Mouse (Mus musculus) erythroid progenitor cell, adult 5-6 weeks (primary cell): ENCODE results near the gene Dcpp2. TPM values are rescaled to one million over a fixed set of nuclear protein-coding genes. Genes with fewer than 3 reads are reported as not detected.
"Not testable (repeated sequence)": the region's sequence is repeated elsewhere in the genome, so short reads cannot be mapped to it uniquely, and the experiment has no call there.

Experiments
- ATAC-seq: replicated peaks from 2 replicates; pipeline ENCODE4 v1.8.0; 2016; ENCODE audit warnings: moderate number of reproducible peaks, mild to moderate bottlenecking, moderate TSS enrichment, inconsistent platforms; ENCODE audit not compliant: poor library complexity, low FRiP score, severe bottlenecking
- total RNA-seq, 2 experiments: library from RNA; stranded (forward) in 1 of 2; stranded (reverse) in 1 of 2; fragments of 150-400 nt in 1 of 2; fragments of 186-747, 209-891 nt in 1 of 2; gene quantifications; 2 replicates each; pipeline versions ENCODE4 v1.2.3 to v1.2.4; 2015 to 2017; ENCODE audit warnings: low replicate concordance in 2 of 2

The Dcpp2 gene
- total RNA-seq, 2 experiments from 2014 or later = not detected

DNA sequence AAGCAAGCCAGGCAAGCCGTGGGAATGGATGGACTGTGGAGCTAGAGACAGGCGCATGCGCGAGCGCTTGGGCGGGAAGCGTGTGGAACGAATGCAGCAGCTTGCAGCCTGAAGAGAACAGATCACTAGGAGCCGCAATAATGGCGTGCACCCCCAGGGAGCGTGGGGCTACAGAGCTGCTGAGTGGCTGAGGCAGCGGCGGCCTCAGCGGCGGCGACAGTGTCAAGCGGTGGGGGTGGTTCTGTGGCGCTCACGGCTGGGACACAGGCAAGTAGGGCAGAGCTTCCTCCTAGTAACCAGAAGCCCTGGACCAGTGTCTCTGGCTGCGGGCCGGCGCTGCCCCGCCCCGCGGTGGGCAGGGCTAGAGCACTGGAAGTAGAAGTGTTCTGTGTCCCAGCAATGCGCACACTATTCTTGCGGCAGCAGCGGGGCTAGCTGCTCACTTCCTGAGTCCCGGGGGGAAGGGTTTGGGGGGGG, 43.9 kb downstream of the Dcpp2 start:
- ATAC-seq = peak; percentile 86

DNA sequence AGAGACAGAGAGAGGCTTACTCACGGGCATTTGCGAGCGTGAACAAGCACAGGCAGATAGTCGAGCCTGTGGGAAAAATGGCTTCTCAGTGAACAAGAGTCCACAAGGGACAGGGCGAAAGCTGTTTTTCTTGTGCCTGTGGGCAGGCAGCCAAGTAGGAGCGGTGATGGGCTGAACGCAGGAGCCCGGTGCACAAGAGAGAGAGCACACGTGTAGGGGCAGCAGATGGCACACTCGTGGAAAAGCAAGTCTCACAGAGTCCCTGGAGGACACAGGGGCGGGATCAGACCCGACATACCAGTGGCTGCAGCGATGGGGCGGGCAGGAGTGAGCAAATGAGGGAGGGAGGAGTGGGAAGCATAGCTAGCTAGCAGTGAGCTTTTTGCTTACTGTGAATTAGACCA, 44.4 kb downstream of the Dcpp2 start:
- 0 out of 2 replicates have a peak, but pooled peaks have one; percentile 21 for ATAC-seq

GRCm38 (mm10) chr17:23931157-23931556, 50.5 kb downstream of the Dcpp2 start:
- ATAC-seq = no peak

DNA sequence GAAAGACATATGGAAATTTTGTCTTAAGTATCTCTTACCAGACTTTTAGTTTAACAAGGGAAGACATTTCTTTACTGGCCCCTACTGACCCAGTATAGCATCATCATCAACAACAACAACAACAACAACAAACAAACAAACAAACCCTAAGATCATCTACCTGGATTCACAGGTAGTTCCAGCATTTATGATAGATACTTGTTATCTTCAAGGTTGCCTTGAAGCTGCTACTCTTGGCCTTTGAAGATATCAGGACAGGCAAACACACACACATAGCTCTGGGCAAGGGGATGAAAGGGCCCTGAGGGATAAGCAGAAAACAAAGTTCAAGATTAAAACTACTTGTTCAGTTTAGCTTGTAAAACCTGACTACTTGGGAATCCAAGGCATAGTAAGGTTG, 60.7 kb downstream of the Dcpp2 start, which contains the start of gene Sbp:
Gene Sbp (plus strand): TSS at position 301 of the 400 bp plus-strand sequence.
- no peak for ATAC-seq

- ATAC-seq = not testable (repeated sequence)
These were observed 66.8 kb downstream of the Dcpp2 start for GRCm38 (mm10) chr17:23947486-23947885.

DNA sequence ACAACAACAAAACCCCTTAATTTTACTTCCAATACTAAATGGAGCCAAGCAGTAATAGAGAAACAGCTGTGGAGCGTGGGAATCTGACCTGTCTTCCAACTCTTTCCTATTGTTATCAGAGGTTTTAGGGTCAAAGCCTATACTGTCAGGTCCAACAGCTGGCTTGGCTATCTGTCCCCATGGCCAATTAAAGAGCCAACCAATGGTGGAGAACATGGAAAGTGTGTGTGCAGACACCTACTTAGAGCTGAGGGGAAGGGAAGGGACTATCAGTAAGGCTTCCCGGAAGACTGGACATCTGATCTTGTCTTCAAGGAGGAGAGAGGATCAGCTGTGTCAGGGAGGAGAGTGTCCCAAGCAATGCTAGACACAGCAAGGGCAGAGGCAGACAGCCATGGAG, 68.4 kb downstream of the Dcpp2 start:
- no peak for ATAC-seq

Other genes with a start within 250 kb of the Dcpp2 start
- 4.6 and 7.9 TPM in 2 replicates for gene Mmp25, start 235.6 kb upstream of the Dcpp2 start, total RNA-seq (2015; ENCODE audit: low replicate concordance)
- 1.3 and 1.5 TPM in 2 replicates for gene Mmp25, start 235.6 kb upstream of the Dcpp2 start, total RNA-seq (2017; ENCODE audit: low replicate concordance)
- gene Bicdl2, start 220.4 kb upstream of the Dcpp2 start, total RNA-seq (2015; ENCODE audit: low replicate concordance) = not detected in 2 replicates
- not detected in 2 replicates for gene Bicdl2, start 220.4 kb upstream of the Dcpp2 start, total RNA-seq (2017; ENCODE audit: low replicate concordance)
- gene Hcfc1r1, start 207.3 kb upstream of the Dcpp2 start, total RNA-seq (2015; ENCODE audit: low replicate concordance) = 6.3 and 15.9 TPM in 2 replicates
- 8.6 and 11.0 TPM in 2 replicates for gene Hcfc1r1, start 207.3 kb upstream of the Dcpp2 start, total RNA-seq (2017; ENCODE audit: low replicate concordance)
- gene Thoc6, start 207.0 kb upstream of the Dcpp2 start, total RNA-seq (2015; ENCODE audit: low replicate concordance) = 11.3 and 11.9 TPM in 2 replicates
- 3.5 and 4.0 TPM in 2 replicates for gene Thoc6, start 207.0 kb upstream of the Dcpp2 start, total RNA-seq (2017; ENCODE audit: low replicate concordance)
- gene Tnfrsf12a, start 203.4 kb upstream of the Dcpp2 start, total RNA-seq (2015; ENCODE audit: low replicate concordance) = 5.0 TPM in 1 of 2 replicates, not detected in the other
- gene Tnfrsf12a, start 203.4 kb upstream of the Dcpp2 start, total RNA-seq (2017; ENCODE audit: low replicate concordance) = 6.1 TPM in 1 of 2 replicates, not detected in the other
- gene Cldn6, start 201.6 kb upstream of the Dcpp2 start, total RNA-seq (2015; ENCODE audit: low replicate concordance) = not detected in 2 replicates
- not detected in 2 replicates for gene Cldn6, start 201.6 kb upstream of the Dcpp2 start, total RNA-seq (2017; ENCODE audit: low replicate concordance)
- not detected in 2 replicates for gene Cldn9, start 196.9 kb upstream of the Dcpp2 start, total RNA-seq (2015; ENCODE audit: low replicate concordance)
- gene Cldn9, start 196.9 kb upstream of the Dcpp2 start, total RNA-seq (2017; ENCODE audit: low replicate concordance) = not detected in 2 replicates
- not detected in 2 replicates for gene 1520401A03Rik, start 158.1 kb upstream of the Dcpp2 start, total RNA-seq (2015; ENCODE audit: low replicate concordance)
- gene 1520401A03Rik, start 158.1 kb upstream of the Dcpp2 start, total RNA-seq (2017; ENCODE audit: low replicate concordance) = not detected in 2 replicates
- 50.3 and 81.4 TPM in 2 replicates for gene Pkmyt1, start 154.5 kb upstream of the Dcpp2 start, total RNA-seq (2015; ENCODE audit: low replicate concordance)
- 30.7 and 39.9 TPM in 2 replicates for gene Pkmyt1, start 154.5 kb upstream of the Dcpp2 start, total RNA-seq (2017; ENCODE audit: low replicate concordance)
- 1.4 and 10.1 TPM in 2 replicates for gene Paqr4, start 140.0 kb upstream of the Dcpp2 start, total RNA-seq (2015; ENCODE audit: low replicate concordance)
- 7.5 and 11.2 TPM in 2 replicates for gene Paqr4, start 140.0 kb upstream of the Dcpp2 start, total RNA-seq (2017; ENCODE audit: low replicate concordance)
- gene Kremen2, start 135.0 kb upstream of the Dcpp2 start, total RNA-seq (2015; ENCODE audit: low replicate concordance) = not detected in 2 replicates
- not detected in 2 replicates for gene Kremen2, start 135.0 kb upstream of the Dcpp2 start, total RNA-seq (2017; ENCODE audit: low replicate concordance)
- gene Flywch1, start 109.3 kb upstream of the Dcpp2 start, total RNA-seq (2015; ENCODE audit: low replicate concordance) = 2.1 and 2.9 TPM in 2 replicates
- gene Flywch1, start 109.3 kb upstream of the Dcpp2 start, total RNA-seq (2017; ENCODE audit: low replicate concordance) = 3.4 and 14.2 TPM in 2 replicates
- gene Flywch2, start 94.8 kb upstream of the Dcpp2 start, total RNA-seq (2015; ENCODE audit: low replicate concordance) = not detected in 2 replicates
- gene Flywch2, start 94.8 kb upstream of the Dcpp2 start, total RNA-seq (2017; ENCODE audit: low replicate concordance) = not detected in 2 replicates
- 468 and 572 TPM in 2 replicates for gene Srrm2, start 90.3 kb upstream of the Dcpp2 start, total RNA-seq (2015; ENCODE audit: low replicate concordance)
- gene Srrm2, start 90.3 kb upstream of the Dcpp2 start, total RNA-seq (2017; ENCODE audit: low replicate concordance) = 294 and 325 TPM in 2 replicates
- 137 and 167 TPM in 2 replicates for gene Elob, start 51.7 kb upstream of the Dcpp2 start, total RNA-seq (2015; ENCODE audit: low replicate concordance)
- 51.7 and 117 TPM in 2 replicates for gene Elob, start 51.7 kb upstream of the Dcpp2 start, total RNA-seq (2017; ENCODE audit: low replicate concordance)
- not detected in 2 replicates for gene Prss33, start 44.8 kb upstream of the Dcpp2 start, total RNA-seq (2015; ENCODE audit: low replicate concordance)
- not detected in 2 replicates for gene Prss33, start 44.8 kb upstream of the Dcpp2 start, total RNA-seq (2017; ENCODE audit: low replicate concordance)
- gene Prss32, start 37.0 kb upstream of the Dcpp2 start, total RNA-seq (2015; ENCODE audit: low replicate concordance) = not detected in 2 replicates
- not detected in 2 replicates for gene Prss32, start 37.0 kb upstream of the Dcpp2 start, total RNA-seq (2017; ENCODE audit: low replicate concordance)
- not detected in 2 replicates for gene Prss41, start 36.7 kb upstream of the Dcpp2 start, total RNA-seq (2015; ENCODE audit: low replicate concordance)
- gene Prss41, start 36.7 kb upstream of the Dcpp2 start, total RNA-seq (2017; ENCODE audit: low replicate concordance) = not detected in 2 replicates
- not detected in 2 replicates for gene Prss21, start 12.8 kb upstream of the Dcpp2 start, total RNA-seq (2015; ENCODE audit: low replicate concordance)
- gene Prss21, start 12.8 kb upstream of the Dcpp2 start, total RNA-seq (2017; ENCODE audit: low replicate concordance) = not detected in 2 replicates
- not detected in 2 replicates for gene Dcpp1, start within 50 bp of the Dcpp2 start, total RNA-seq (2015; ENCODE audit: low replicate concordance)
- gene Dcpp1, start within 50 bp of the Dcpp2 start, total RNA-seq (2017; ENCODE audit: low replicate concordance) = not detected in 2 replicates
- gene Dcpp3, start 36.6 kb downstream of the Dcpp2 start, total RNA-seq (2015; ENCODE audit: low replicate concordance) = not detected in 2 replicates
- not detected in 2 replicates for gene Dcpp3, start 36.6 kb downstream of the Dcpp2 start, total RNA-seq (2017; ENCODE audit: low replicate concordance)
- gene Sbp, start 60.8 kb downstream of the Dcpp2 start, total RNA-seq (2015; ENCODE audit: low replicate concordance) = not detected in 2 replicates
- gene Sbp, start 60.8 kb downstream of the Dcpp2 start, total RNA-seq (2017; ENCODE audit: low replicate concordance) = not detected in 2 replicates
- not detected in 2 replicates for gene Sbpl, start 74.4 kb downstream of the Dcpp2 start, total RNA-seq (2015; ENCODE audit: low replicate concordance)
- gene Sbpl, start 74.4 kb downstream of the Dcpp2 start, total RNA-seq (2017; ENCODE audit: low replicate concordance) = not detected in 2 replicates
- 0.84 TPM in 1 of 2 replicates, not detected in the other for gene Prss30, start 99.7 kb downstream of the Dcpp2 start, total RNA-seq (2015; ENCODE audit: low replicate concordance)
- not detected in 2 replicates for gene Prss30, start 99.7 kb downstream of the Dcpp2 start, total RNA-seq (2017; ENCODE audit: low replicate concordance)
- not detected in 2 replicates for gene Prss22, start 117.2 kb downstream of the Dcpp2 start, total RNA-seq (2015; ENCODE audit: low replicate concordance)
- not detected in 2 replicates for gene Prss22, start 117.2 kb downstream of the Dcpp2 start, total RNA-seq (2017; ENCODE audit: low replicate concordance)
- gene Prss27, start 157.3 kb downstream of the Dcpp2 start, total RNA-seq (2015; ENCODE audit: low replicate concordance) = not detected in 2 replicates
- gene Prss27, start 157.3 kb downstream of the Dcpp2 start, total RNA-seq (2017; ENCODE audit: low replicate concordance) = not detected in 2 replicates
- 4.3 and 5.0 TPM in 2 replicates for gene Kctd5, start 192.6 kb downstream of the Dcpp2 start, total RNA-seq (2015; ENCODE audit: low replicate concordance)
- gene Kctd5, start 192.6 kb downstream of the Dcpp2 start, total RNA-seq (2017; ENCODE audit: low replicate concordance) = 8.0 and 10.7 TPM in 2 replicates